Mouse (Mus musculus) left cerebral cortex, postnatal 14 days (tissue): ENCODE data around the gene Trpm1. TPM values are rescaled to one million over a fixed set of nuclear protein-coding genes. Genes with fewer than 3 reads are reported as not detected.

Experiments
- microRNA-seq, 2 experiments: library from miRNA; unstranded; fragments of <30 nt; microRNA quantifications; one replicate each; pipeline ENCODE4 v1.2.0; 2022
- total RNA-seq, 2 experiments: library from RNA; stranded (reverse); gene quantifications; 2 replicates each; pipeline ENCODE4 v1.2.3; 2021

Gene Trpm1
- total RNA-seq, 2 experiments from 2014 or later = 0.40 to 0.68 TPM

Small RNA genes within 50 kb of the gene (microRNA-seq; reads per million reads assigned to microRNA genes)
- gene Mir211 (1.6 to 6.4 reads per million in 2 experiments), gene Mir6416 (0 reads per million in 2 experiments)

Other genes starting within 250 kb of the Trpm1 start
- gene E030018B13Rik, start 237.0 kb upstream of the Trpm1 start, total RNA-seq = not detected
- gene Klf13, start 214.9 kb upstream of the Trpm1 start, total RNA-seq = 100 to 1,000 TPM; 168 to 175 TPM
- gene Mtmr10, start 133.8 kb downstream of the Trpm1 start, total RNA-seq = 10 to 100 TPM; 13.4 to 13.9 TPM
- gene Fan1, start 220.3 kb downstream of the Trpm1 start, total RNA-seq = 1 to 10 TPM; 8.9 to 9.0 TPM
- gene Mphosph10, start 238.4 kb downstream of the Trpm1 start, total RNA-seq = 10 to 100 TPM; 15.1 to 17.5 TPM
- gene Mcee, start 238.8 kb downstream of the Trpm1 start, total RNA-seq = 10 to 100 TPM; 44.3 to 48.7 TPM